Mouse (Mus musculus): Measurements from ENCODE around the gene Acbd5. TPM values are rescaled to one million over a fixed set of nuclear protein-coding genes. Genes with fewer than 3 reads are reported as not detected.

Gene Acbd5
- polyA plus RNA-seq, 1 experiment: 49.1 TPM

- TF ChIP-seq CTCF (IDR thresholded peaks at IDR 0.05; ENCODE audit: borderline replicate concordance, insufficient read depth, low read depth, low read length) (no peak), POLR2A (IDR thresholded peaks at IDR 0.05; ENCODE audit: borderline replicate concordance, insufficient read depth, low read length) (no peak)
- H3K4me1 ChIP-seq (ENCODE audit: control insufficient read depth, insufficient read depth, low read length): no peaks in the 10 kb centered on the region
- H3K27me3 ChIP-seq (ENCODE audit: control insufficient read depth, insufficient read depth, low read length): no peaks in the 10 kb centered on the region
- no peak overlapping the region for H3K27ac ChIP-seq (ENCODE audit: insufficient read depth, low read length)
- DNase-seq: no peak
- 60% methylated on average over 2 of the region's 2 CpGs for WGBS
- H3K4me3 ChIP-seq (replicated peaks; ENCODE audit: insufficient read depth, low read depth, low read length): no peak overlapping the region
Measured at GRCm38 (mm10) chr2:23070491-23070890, 2.5 kb downstream of the Acbd5 start.

GRCm38 (mm10) chr2:23071406-23071805 lies 3.4 kb downstream of the Acbd5 start:
- WGBS: 69% methylated on average over 1 of the region's 1 CpGs
- TF ChIP-seq POLR2A (IDR thresholded peaks at IDR 0.05; ENCODE audit: borderline replicate concordance, insufficient read depth, low read length) (no peak), CTCF (IDR thresholded peaks at IDR 0.05; ENCODE audit: borderline replicate concordance, insufficient read depth, low read depth, low read length) (no peak)
- H3K4me3 ChIP-seq (replicated peaks; ENCODE audit: insufficient read depth, low read depth, low read length): no peak overlapping the region
- no peak overlapping the region for H3K27ac ChIP-seq (ENCODE audit: insufficient read depth, low read length)
- DNase-seq: no peak
- no peaks in the 10 kb centered on the region for H3K4me1 ChIP-seq (ENCODE audit: control insufficient read depth, insufficient read depth, low read length)
- H3K27me3 ChIP-seq (ENCODE audit: control insufficient read depth, insufficient read depth, low read length): no peaks in the 10 kb centered on the region

- Histone ChIP-seq H3K27ac (ENCODE audit: insufficient read depth, low read length) (no peak overlapping the region), H3K27me3 (ENCODE audit: control insufficient read depth, insufficient read depth, low read length) (no peaks in the 10 kb centered on the region), H3K4me1 (ENCODE audit: control insufficient read depth, insufficient read depth, low read length) (no peaks in the 10 kb centered on the region), H3K4me3 (replicated peaks; ENCODE audit: insufficient read depth, low read depth, low read length) (no peak overlapping the region)
- TF ChIP-seq POLR2A (IDR thresholded peaks at IDR 0.05; ENCODE audit: borderline replicate concordance, insufficient read depth, low read length): no peak
- TF ChIP-seq CTCF (IDR thresholded peaks at IDR 0.05; ENCODE audit: borderline replicate concordance, insufficient read depth, low read depth, low read length): no peak
- no peak for DNase-seq
Measured at GRCm38 (mm10) chr2:23075846-23076245, 7.9 kb downstream of the Acbd5 start.

GRCm38 (mm10) chr2:23076783-23077182 lies 8.8 kb downstream of the Acbd5 start:
- Histone ChIP-seq H3K27me3 (ENCODE audit: control insufficient read depth, insufficient read depth, low read length) (no peaks in the 10 kb centered on the region), H3K4me3 (replicated peaks; ENCODE audit: insufficient read depth, low read depth, low read length) (no peak overlapping the region), H3K4me1 (ENCODE audit: control insufficient read depth, insufficient read depth, low read length) (no peaks in the 10 kb centered on the region), H3K27ac (ENCODE audit: insufficient read depth, low read length) (no peak overlapping the region)
- TF ChIP-seq POLR2A (IDR thresholded peaks at IDR 0.05; ENCODE audit: borderline replicate concordance, insufficient read depth, low read length) (no peak), CTCF (IDR thresholded peaks at IDR 0.05; ENCODE audit: borderline replicate concordance, insufficient read depth, low read depth, low read length) (no peak)
- no peak for DNase-seq

- no peaks in the 10 kb centered on the region for H3K27me3 ChIP-seq (ENCODE audit: control insufficient read depth, insufficient read depth, low read length)
- TF ChIP-seq CTCF (IDR thresholded peaks at IDR 0.05; ENCODE audit: borderline replicate concordance, insufficient read depth, low read depth, low read length): no peak
- TF ChIP-seq POLR2A (IDR thresholded peaks at IDR 0.05; ENCODE audit: borderline replicate concordance, insufficient read depth, low read length): no peak
- H3K4me1 ChIP-seq (ENCODE audit: control insufficient read depth, insufficient read depth, low read length): no peaks in the 10 kb centered on the region
- WGBS: 94% methylated on average over 5 of the region's 5 CpGs
- DNase-seq: no peak
- no peak overlapping the region for H3K27ac ChIP-seq (ENCODE audit: insufficient read depth, low read length)
- no peak overlapping the region for H3K4me3 ChIP-seq (replicated peaks; ENCODE audit: insufficient read depth, low read depth, low read length)
Measured at GRCm38 (mm10) chr2:23077693-23078092, 9.7 kb downstream of the Acbd5 start.

GRCm38 (mm10) chr2:23078588-23078987 lies 10.6 kb downstream of the Acbd5 start:
- H3K27ac ChIP-seq (ENCODE audit: insufficient read depth, low read length): no peak overlapping the region
- TF ChIP-seq POLR2A (IDR thresholded peaks at IDR 0.05; ENCODE audit: borderline replicate concordance, insufficient read depth, low read length): no peak
- TF ChIP-seq CTCF (IDR thresholded peaks at IDR 0.05; ENCODE audit: borderline replicate concordance, insufficient read depth, low read depth, low read length): no peak
- H3K4me3 ChIP-seq (replicated peaks; ENCODE audit: insufficient read depth, low read depth, low read length): no peak overlapping the region
- H3K27me3 ChIP-seq (ENCODE audit: control insufficient read depth, insufficient read depth, low read length): no peaks in the 10 kb centered on the region
- DNase-seq: no peak
- 98% methylated on average over 2 of the region's 2 CpGs for WGBS
- no peaks in the 10 kb centered on the region for H3K4me1 ChIP-seq (ENCODE audit: control insufficient read depth, insufficient read depth, low read length)

- no peaks in the 10 kb centered on the region for H3K4me1 ChIP-seq (ENCODE audit: control insufficient read depth, insufficient read depth, low read length)
- TF ChIP-seq CTCF (IDR thresholded peaks at IDR 0.05; ENCODE audit: borderline replicate concordance, insufficient read depth, low read depth, low read length): no peak
- TF ChIP-seq POLR2A (IDR thresholded peaks at IDR 0.05; ENCODE audit: borderline replicate concordance, insufficient read depth, low read length): no peak
- no peak overlapping the region for H3K27ac ChIP-seq (ENCODE audit: insufficient read depth, low read length)
- WGBS: 95% methylated on average over 8 of the region's 8 CpGs
- no peaks in the 10 kb centered on the region for H3K27me3 ChIP-seq (ENCODE audit: control insufficient read depth, insufficient read depth, low read length)
- H3K4me3 ChIP-seq (replicated peaks; ENCODE audit: insufficient read depth, low read depth, low read length): no peak overlapping the region
- DNase-seq: no peak
Measured at GRCm38 (mm10) chr2:23084540-23084939, 16.6 kb downstream of the Acbd5 start.

GRCm38 (mm10) chr2:23092216-23092615 lies 24.2 kb downstream of the Acbd5 start:
- no peaks in the 10 kb centered on the region for H3K4me1 ChIP-seq (ENCODE audit: control insufficient read depth, insufficient read depth, low read length)
- TF ChIP-seq CTCF (IDR thresholded peaks at IDR 0.05; ENCODE audit: borderline replicate concordance, insufficient read depth, low read depth, low read length) (peak; percentile 61), POLR2A (IDR thresholded peaks at IDR 0.05; ENCODE audit: borderline replicate concordance, insufficient read depth, low read length) (no peak)
- no peak overlapping the region for H3K27ac ChIP-seq (ENCODE audit: insufficient read depth, low read length)
- 44% methylated on average over 5 of the region's 5 CpGs for WGBS
- DNase-seq: peak in 1 of 2 experiments; percentile 13
- H3K27me3 ChIP-seq (ENCODE audit: control insufficient read depth, insufficient read depth, low read length): no peaks in the 10 kb centered on the region
- H3K4me3 ChIP-seq (replicated peaks; ENCODE audit: insufficient read depth, low read depth, low read length): no peak overlapping the region
